8 mouse cellular contexts compared by ENCODE assay signal in the genomic region with DNA sequence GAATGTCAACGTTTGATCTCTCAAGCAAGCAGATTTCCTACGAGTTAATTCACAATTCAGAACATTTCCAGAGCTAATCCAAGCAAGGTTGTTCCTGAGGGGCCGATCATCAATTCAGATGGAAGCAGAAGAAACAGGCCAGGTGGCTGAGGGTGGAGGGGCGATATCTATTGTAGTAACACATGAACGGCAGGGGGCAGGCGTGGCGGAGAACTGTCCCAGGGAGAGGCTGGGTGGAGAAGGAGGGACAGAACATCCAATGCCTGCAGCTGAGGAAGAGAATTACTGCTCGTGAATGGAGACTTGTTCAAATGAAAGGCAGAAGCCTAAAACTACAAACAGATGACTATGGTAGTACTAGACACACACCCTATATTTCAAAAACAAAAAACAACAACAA.
DNase-seq lines count a peak whose midpoint lies in the region; ATAC-seq and TF ChIP-seq lines count a peak whose summit lies in the region.

No protein-coding gene starts in this region.

- no peak overlapping the region for H3K27ac ChIP-seq in heart, postnatal 0 days (ENCODE audit: low read depth)
- H3K27ac ChIP-seq in heart, embryonic 12.5 days (ENCODE audit: poor library complexity, severe bottlenecking): no peak overlapping the region
- H3K27ac ChIP-seq in thymus, adult 2 months (ENCODE audit: control insufficient read depth, insufficient read depth, low read length): no peak overlapping the region
- no peak overlapping the region for H3K27ac ChIP-seq in embryonic fibroblast, embryonic 13.5 days (ENCODE audit: insufficient read depth, low read length)
- no peak overlapping the region for H3K27ac ChIP-seq in forebrain, embryonic 12.5 days

- TF ChIP-seq POLR2A in thymus, adult 2 months (IDR thresholded peaks at IDR 0.05; ENCODE audit: control insufficient read depth, extremely low read depth, insufficient read depth, low read length, poor library complexity): no peak
- no peak for TF ChIP-seq POLR2A in embryonic fibroblast, embryonic 13.5 days (IDR thresholded peaks at IDR 0.05; ENCODE audit: low read depth, low read length)

- no peaks in the 10 kb centered on the region for H3K9me3 ChIP-seq in heart, postnatal 0 days (replicated peaks; ENCODE audit: control insufficient read depth, low read length)
- no peaks in the 10 kb centered on the region for H3K9me3 ChIP-seq in heart, embryonic 12.5 days (replicated peaks)
- no peaks in the 10 kb centered on the region for H3K9me3 ChIP-seq in forebrain, embryonic 12.5 days

- no peaks in the 10 kb centered on the region for H3K36me3 ChIP-seq in heart, postnatal 0 days (replicated peaks; ENCODE audit: control insufficient read depth, insufficient read depth, low read length)
- no peaks in the 10 kb centered on the region for H3K36me3 ChIP-seq in heart, embryonic 12.5 days
- H3K36me3 ChIP-seq in thymus, adult 2 months (ENCODE audit: control insufficient read depth, insufficient read depth, low read length): no peaks in the 10 kb centered on the region
- H3K36me3 ChIP-seq in forebrain, embryonic 12.5 days (replicated peaks): no peaks in the 10 kb centered on the region

- H3K4me3 ChIP-seq in heart, postnatal 0 days (ENCODE audit: low read depth, low read length): no peak overlapping the region
- no peak overlapping the region for H3K4me3 ChIP-seq in heart, embryonic 12.5 days
- no peak overlapping the region for H3K4me3 ChIP-seq in thymus, adult 2 months (ENCODE audit: control insufficient read depth, insufficient read depth, low read length)
- no peak overlapping the region for H3K4me3 ChIP-seq in embryonic fibroblast, embryonic 13.5 days (ENCODE audit: insufficient read depth, low read length)
- H3K4me3 ChIP-seq in forebrain, embryonic 12.5 days (replicated peaks): no peak overlapping the region

- no peak overlapping the region for H3K4me2 ChIP-seq in heart, postnatal 0 days (ENCODE audit: low read depth, low read length)
- H3K4me2 ChIP-seq in heart, embryonic 12.5 days: no peak overlapping the region
- no peak overlapping the region for H3K4me2 ChIP-seq in forebrain, embryonic 12.5 days

- no peaks in the 10 kb centered on the region for H3K27me3 ChIP-seq in heart, postnatal 0 days (ENCODE audit: control insufficient read depth, insufficient read depth, low read length)
- H3K27me3 ChIP-seq in heart, embryonic 12.5 days (replicated peaks): 0 out of 2 replicates have a peak, but pooled peaks cover 3% of the 10 kb centered on the region
- no peaks in the 10 kb centered on the region for H3K27me3 ChIP-seq in thymus, adult 2 months (ENCODE audit: control insufficient read depth, insufficient read depth, low read length)
- H3K27me3 ChIP-seq in forebrain, embryonic 12.5 days: no peaks in the 10 kb centered on the region

- ATAC-seq in heart, postnatal 0 days (ENCODE audit: insufficient read depth, low read depth): no peak
- ATAC-seq in heart, embryonic 12.5 days (ENCODE audit: insufficient number of reproducible peaks, low FRiP score): no peak
- no peak for ATAC-seq in forebrain, embryonic 12.5 days (ENCODE audit: low FRiP score)

- no peak for TF ChIP-seq EP300 in heart, postnatal 0 days (IDR thresholded peaks at IDR 0.05; ENCODE audit: low read depth)

- WGBS in heart, postnatal 0 days: 37% methylated on average over 8 of the region's 8 CpGs
- WGBS in heart, embryonic 12.5 days: 35% methylated on average over 8 of the region's 8 CpGs
- WGBS in thymus, adult 2 months: 60% methylated on average over 8 of the region's 8 CpGs
- 26% methylated on average over 8 of the region's 8 CpGs for WGBS in forebrain, embryonic 12.5 days

- no peaks in the 10 kb centered on the region; the same call in 1 of the 2 replicates for H3K4me1 ChIP-seq in heart, postnatal 0 days (ENCODE audit: control insufficient read depth, insufficient read depth)
- H3K4me1 ChIP-seq in heart, embryonic 12.5 days (replicated peaks): peaks cover 17% of the 10 kb centered on the region
- H3K4me1 ChIP-seq in thymus, adult 2 months (replicated peaks; ENCODE audit: control insufficient read depth, insufficient read depth, low read length): no peaks in the 10 kb centered on the region
- H3K4me1 ChIP-seq in embryonic fibroblast, embryonic 13.5 days (ENCODE audit: control insufficient read depth, insufficient read depth, low read length): no peaks in the 10 kb centered on the region
- peaks cover 20% of the 10 kb centered on the region for H3K4me1 ChIP-seq in forebrain, embryonic 12.5 days

- no peak overlapping the region for H3K9ac ChIP-seq in heart, postnatal 0 days (replicated peaks; ENCODE audit: low read depth, low read length)
- H3K9ac ChIP-seq in heart, embryonic 12.5 days: no peak overlapping the region
- no peak overlapping the region for H3K9ac ChIP-seq in forebrain, embryonic 12.5 days

- TF ChIP-seq CTCF in heart, postnatal 0 days (IDR thresholded peaks at IDR 0.05; ENCODE audit: low read depth): peak; percentile 55
- no peak for TF ChIP-seq CTCF in thymus, adult 2 months (IDR thresholded peaks at IDR 0.05; ENCODE audit: borderline replicate concordance, control insufficient read depth, extremely low read depth, insufficient read depth, low read length, poor library complexity)
- TF ChIP-seq CTCF in embryonic fibroblast, embryonic 13.5 days (IDR thresholded peaks at IDR 0.05; ENCODE audit: borderline replicate concordance, insufficient read depth, low read length): peak; percentile 41; the same call in 1 of the 2 replicates

- DNase-seq in heart, postnatal 0 days (ENCODE audit: low spot score): no peak
- peak; percentile 15 for DNase-seq in thymus, adult 2 months
- no peak for DNase-seq in thymus, postnatal 36 days
- DNase-seq in lung, postnatal 36 days: peak; percentile 43
- DNase-seq in yolk sac, embryonic 10.5 days (ENCODE audit: low spot score): no peak

Comparison
In these comparisons a context has a peak if more than half of its experiments do, and no peak if none do; other contexts are left out.
1. DNase-seq: peak in thymus, adult 2 months (single experiment) and lung, postnatal 36 days (single experiment); none in heart, postnatal 0 days (single experiment), thymus, postnatal 36 days (0 of 2) and yolk sac, embryonic 10.5 days (single experiment).